Mouse (Mus musculus): ENCODE measurements around the gene Rora.

DNA sequence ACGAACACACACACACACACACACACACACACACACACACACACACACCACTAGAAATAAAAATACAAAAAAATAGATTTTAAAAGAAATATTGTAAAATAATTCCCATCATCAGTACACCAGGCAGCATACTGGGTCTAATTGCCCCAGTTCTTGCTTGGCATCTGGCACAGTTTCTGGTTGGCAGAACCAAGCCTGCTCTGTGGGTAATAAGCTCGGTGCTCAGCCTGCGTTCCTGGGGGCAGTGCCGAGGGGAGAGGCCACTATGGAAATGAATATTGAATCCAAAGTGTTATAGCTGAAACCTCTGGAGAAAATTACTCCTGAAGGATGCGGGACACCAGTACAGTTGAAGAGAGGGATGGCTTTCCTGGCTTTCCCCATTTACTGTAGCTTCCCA lies 310.3 kb downstream of the Rora start:
- TF ChIP-seq CTCF (IDR thresholded peaks at IDR 0.05; ENCODE audit: low read depth): no peak
- TF ChIP-seq EP300 (IDR thresholded peaks at IDR 0.05; ENCODE audit: low read depth): no peak
